Mouse (Mus musculus): Measurements from ENCODE around the gene Tmem123.
A peak's percentile ranks its signal among the peaks of the same experiment; 100 is the strongest.

Tmem123 gene

GRCm38 (mm10) chr9:7763614-7764300 lies at the start of gene Tmem123:
Gene Tmem123, plus strand, starts transcription at chr9:7764041.
- DNase-seq, result peak; percentile 99

DNA sequence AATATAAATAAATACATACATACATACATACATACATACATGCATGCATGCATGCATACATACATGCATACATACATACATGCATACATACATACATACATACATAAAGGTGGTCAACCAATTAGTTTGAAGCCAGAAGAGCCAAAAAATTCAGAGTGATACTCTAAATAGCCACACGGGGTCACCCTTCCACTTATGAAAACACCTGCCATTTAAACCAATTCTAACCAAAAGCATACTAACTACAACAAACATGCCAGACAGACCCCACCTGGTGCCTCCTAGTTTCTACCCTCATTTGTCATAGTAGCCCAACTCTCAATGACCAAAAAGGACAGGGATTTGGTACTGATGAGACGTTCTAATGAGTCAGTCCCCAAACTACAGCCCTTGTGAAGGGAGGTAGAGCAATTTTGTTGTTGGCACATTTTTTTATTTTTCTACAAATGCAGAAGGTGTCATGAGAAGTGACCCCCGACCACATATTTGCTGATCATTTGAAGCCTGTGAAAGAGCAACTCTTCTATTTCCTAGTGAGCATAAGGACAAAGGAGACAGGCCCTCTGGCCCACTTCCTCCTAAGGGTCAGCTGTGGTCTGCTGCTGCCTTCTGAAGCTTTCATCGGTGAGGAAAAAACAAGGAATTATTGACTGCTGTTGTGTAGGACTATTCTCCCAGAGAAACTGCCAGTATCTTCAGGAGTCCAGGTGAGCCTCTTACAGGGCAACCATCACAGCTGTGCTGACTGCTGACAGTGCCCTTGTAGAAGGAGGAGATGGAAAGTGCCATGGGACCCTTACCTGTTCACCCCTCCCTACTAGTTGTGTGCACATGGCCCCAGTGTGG lies 49.6 kb upstream of the Tmem123 start:
- peak; percentile 37 for DNase-seq

DNA sequence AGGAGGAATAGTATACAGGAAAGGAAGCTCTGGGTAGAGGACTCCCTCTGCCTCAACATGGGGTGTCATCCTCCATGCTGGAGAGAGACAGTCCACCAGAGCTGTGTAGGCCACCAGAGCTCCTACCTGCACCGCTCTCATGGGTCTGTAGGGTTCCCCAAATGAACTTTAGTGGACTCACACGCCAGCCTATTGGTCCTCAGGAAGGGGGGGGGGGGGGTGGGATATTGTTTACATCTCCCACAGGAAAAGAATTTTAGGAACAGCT lies 49.0 kb upstream of the Tmem123 start:
- DNase-seq, result no peak

GRCm38 (mm10) chr9:7721543-7721942 lies 42.3 kb upstream of the Tmem123 start:
- DNase-seq, result no peak

GRCm38 (mm10) chr9:7728997-7729396 lies 34.8 kb upstream of the Tmem123 start:
- DNase-seq, result no peak

DNA sequence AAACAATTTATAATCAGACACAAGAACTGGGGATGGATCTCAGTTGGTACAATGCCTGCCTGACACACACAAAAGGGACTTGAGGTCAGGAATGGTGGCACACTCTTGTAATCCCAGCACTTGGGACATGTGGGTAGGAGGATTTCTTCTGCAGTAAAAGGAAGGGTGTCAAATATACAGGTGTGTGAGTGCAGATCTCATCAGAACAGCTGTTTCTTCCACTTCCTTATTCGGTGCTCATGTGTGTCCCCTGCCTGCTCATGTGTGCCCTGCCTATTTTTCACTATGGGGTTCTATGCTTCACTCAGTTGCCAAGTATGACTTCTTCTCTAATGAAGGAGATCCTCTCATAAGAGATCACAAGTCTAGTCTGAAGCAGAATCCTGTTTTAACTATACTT lies 21.1 kb upstream of the Tmem123 start:
- no peak for DNase-seq

- no peak for DNase-seq
These were observed 19.7 kb upstream of the Tmem123 start for GRCm38 (mm10) chr9:7744156-7744555.

DNA sequence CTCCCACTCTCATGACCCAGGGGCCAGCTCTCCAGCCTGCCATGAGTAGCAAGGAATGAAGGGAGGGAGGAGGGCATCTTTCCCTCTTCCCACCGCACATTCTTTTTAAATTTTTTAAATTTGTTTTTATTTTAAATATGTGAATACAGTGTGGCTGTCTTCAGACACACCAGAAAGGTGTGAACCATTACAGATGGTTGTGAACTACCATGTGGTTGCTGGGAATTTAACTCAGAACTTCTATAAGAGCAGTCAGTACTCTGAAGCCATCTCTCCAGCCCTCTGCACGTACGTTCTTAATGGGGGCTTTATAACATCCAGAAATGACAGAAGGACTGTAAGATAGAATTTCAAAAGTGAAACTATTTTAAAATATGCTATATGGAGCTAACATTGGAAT lies 15.0 kb upstream of the Tmem123 start:
- DNase-seq, result no peak

DNA sequence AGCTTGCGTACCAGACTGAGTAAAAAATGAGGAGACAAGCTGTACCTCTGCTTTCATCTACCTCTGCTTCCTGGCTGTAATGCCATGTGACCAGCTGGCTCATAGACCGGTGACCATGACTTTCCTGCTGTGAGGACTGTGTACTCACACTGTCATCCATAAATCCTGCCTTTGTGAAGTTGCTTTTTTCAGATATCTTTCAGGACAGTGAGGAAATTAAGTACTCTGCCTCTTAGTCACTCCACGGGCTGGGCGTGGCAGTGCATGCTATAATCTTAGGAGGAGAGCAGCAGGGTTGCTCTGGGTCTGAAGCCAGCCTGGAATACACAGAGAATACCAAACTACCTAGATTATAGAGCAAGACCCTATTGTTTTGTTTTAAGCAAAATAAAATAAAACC lies 14.3 kb upstream of the Tmem123 start:
- no peak for DNase-seq

DNA sequence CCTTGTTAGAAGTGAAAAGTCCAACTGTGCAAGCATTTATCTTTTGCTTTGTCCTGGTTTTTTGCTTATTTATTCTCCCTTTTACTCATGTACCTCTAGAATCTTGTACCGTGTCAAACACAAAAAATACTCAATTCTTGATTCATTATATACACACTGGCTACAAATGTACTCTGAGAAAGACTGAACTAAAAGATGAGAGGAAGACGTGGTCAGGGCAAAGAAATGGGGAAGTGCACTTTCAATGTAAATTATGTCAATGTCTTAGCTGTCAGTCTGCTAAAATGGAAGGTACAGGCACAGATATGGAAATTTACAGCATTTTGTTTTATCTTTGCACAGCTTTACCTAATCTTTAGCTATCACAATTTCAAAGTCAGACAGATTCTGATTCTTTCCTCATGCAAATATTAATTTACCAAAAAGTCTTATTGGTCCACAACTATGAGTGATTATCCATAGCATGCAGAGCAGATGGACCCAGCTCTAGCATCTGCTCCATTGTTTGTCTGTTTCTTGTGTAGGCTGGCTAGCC lies 7.9 kb upstream of the Tmem123 start:
- no peak for DNase-seq

- DNase-seq, result no peak
These were observed 1.9 kb upstream of the Tmem123 start for GRCm38 (mm10) chr9:7761906-7762455.

GRCm38 (mm10) chr9:7762741-7763140 lies 1.1 kb upstream of the Tmem123 start:
- no peak for DNase-seq

- peak; percentile 65 for DNase-seq
These were observed 626 bp downstream of the Tmem123 start for GRCm38 (mm10) chr9:7764463-7764871.

- DNase-seq, result no peak
These were observed 1.4 kb downstream of the Tmem123 start for GRCm38 (mm10) chr9:7765236-7765635.

GRCm38 (mm10) chr9:7766582-7766981 lies 2.7 kb downstream of the Tmem123 start:
- no peak for DNase-seq

GRCm38 (mm10) chr9:7767526-7767925 lies 3.7 kb downstream of the Tmem123 start:
- DNase-seq, result no peak

GRCm38 (mm10) chr9:7769081-7769480 lies 5.2 kb downstream of the Tmem123 start:
- DNase-seq, result no peak

GRCm38 (mm10) chr9:7769491-7769890 lies 5.7 kb downstream of the Tmem123 start:
- no peak for DNase-seq

DNA sequence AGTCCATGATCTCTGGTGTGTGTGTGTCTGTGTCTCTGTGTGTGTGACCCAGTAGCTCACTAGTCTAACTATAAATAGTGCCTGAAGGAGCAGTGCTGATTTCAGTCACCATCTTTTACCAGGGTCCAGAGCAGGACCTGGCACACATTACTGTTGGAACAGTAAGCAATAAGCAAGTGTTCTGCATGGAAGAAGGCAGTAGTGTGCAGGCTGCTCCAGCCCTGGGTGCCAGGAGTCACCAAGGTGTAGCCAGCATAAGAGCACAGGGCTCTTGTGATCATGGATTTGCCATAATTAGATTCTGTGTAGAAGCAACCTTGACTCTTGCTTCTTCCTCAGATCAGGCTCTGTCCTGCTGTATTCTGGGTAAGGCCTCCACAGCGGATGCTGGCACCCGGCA lies 8.5 kb downstream of the Tmem123 start:
- DNase-seq, result no peak

GRCm38 (mm10) chr9:7772773-7773454 lies 9.1 kb downstream of the Tmem123 start:
- no peak for DNase-seq

- DNase-seq, result no peak
These were observed 9.8 kb downstream of the Tmem123 start for GRCm38 (mm10) chr9:7773686-7774085.

- no peak for DNase-seq
These were observed 10.7 kb downstream of the Tmem123 start for GRCm38 (mm10) chr9:7774538-7774937.

GRCm38 (mm10) chr9:7775011-7775410 lies 11.2 kb downstream of the Tmem123 start:
- no peak for DNase-seq
